Mouse (Mus musculus): ENCODE data around the gene Gm19935.

Gm19935 gene

GRCm38 (mm10) chr8:90817293-90817692, at the start of gene Gm19935:
Gm19935 (minus strand) TSS chr8:90817393.
- DNase-seq: no peak

- DNase-seq: peak; percentile 19
These were observed 44.8 kb upstream of the Gm19935 start for GRCm38 (mm10) chr8:90862038-90862437.

GRCm38 (mm10) chr8:90861266-90861944, 44.2 kb upstream of the Gm19935 start:
- DNase-seq: peak; percentile 55

DNA sequence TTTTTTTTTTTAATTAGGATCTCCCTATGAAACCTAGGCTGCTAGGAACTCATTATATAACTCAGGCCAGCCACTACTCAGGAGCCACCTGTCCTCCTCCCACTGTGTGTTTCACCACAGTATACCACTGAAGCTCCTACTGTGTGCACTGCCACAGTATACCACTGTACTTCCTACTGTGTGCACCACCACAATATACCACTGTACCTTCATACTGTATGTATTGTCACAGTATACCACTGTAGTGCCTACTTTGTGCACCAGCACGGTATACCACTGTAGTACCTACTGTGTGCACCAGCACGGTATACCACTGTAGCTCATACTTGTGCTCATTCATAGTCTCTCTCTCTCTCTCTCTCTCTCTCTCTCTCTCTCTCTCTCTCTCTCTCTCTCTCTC, 40.9 kb upstream of the Gm19935 start:
- no peak for DNase-seq

- no peak for DNase-seq
These were observed 39.8 kb upstream of the Gm19935 start for GRCm38 (mm10) chr8:90856952-90857351.

DNA sequence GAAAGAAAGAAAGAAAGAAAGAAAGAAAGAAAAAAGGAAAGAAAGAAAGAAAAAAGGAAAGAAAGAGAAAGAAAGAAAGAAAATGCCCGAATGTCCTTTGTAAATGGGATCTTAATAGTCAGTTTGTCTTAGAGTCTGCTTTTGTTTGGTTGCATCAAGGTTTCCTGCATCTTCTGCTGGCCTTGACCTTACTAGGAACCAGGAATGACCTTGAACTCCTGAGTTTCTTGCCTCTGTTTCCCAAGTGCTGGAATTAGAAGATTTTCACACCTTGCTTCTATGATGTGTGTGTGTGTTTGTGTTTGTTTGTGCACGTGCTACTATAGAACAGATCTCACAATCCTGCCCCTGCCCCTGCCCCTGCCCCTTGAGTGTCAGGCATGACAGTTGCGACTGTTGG, 39.0 kb upstream of the Gm19935 start:
- DNase-seq: no peak

DNA sequence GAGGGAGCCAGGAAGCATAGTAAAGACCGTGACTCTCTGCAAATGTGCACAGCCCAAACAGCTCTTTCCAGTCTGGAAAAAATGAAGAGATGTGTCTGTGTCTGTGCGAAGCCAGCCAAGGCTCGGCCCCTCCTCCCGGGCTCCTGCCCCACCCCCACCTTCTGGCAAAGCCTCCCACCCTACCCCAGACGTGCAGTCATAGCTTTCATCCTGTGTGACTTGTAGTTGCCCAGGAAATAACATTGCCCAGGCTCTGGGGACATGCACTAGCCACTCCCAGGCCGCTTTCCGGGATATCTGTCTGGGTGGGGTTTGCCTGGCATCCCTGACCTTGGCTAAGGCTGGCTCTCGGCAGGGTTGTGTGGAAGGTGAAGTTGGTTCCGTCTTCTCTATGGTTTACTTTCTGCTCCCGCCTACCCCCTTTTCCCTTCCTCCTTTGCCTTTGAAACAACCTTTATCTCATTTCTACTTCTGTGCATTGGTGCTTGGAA, 37.5 kb upstream of the Gm19935 start:
- no peak for DNase-seq

GRCm38 (mm10) chr8:90853971-90854670, 36.9 kb upstream of the Gm19935 start:
- DNase-seq: no peak

DNA sequence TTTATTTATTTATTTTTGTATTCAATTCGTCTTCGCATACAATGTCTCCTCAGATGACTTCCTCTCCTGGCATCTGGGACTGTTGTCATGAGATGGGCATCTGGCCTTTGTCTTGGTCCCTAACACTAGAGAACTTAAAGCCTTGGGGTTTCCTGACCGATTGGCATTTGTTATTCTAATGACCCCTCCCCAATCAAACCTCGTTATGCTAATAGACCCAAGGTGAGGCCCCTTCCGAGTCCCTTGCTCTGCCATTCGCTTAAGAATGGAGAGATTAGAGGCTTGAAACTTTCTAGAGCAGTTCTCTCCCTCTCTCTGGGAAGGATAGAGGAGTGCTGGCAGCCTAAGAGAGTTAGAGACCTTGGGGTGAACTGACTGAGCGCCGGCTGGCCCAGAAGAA, 34.4 kb upstream of the Gm19935 start:
- no peak for DNase-seq

DNA sequence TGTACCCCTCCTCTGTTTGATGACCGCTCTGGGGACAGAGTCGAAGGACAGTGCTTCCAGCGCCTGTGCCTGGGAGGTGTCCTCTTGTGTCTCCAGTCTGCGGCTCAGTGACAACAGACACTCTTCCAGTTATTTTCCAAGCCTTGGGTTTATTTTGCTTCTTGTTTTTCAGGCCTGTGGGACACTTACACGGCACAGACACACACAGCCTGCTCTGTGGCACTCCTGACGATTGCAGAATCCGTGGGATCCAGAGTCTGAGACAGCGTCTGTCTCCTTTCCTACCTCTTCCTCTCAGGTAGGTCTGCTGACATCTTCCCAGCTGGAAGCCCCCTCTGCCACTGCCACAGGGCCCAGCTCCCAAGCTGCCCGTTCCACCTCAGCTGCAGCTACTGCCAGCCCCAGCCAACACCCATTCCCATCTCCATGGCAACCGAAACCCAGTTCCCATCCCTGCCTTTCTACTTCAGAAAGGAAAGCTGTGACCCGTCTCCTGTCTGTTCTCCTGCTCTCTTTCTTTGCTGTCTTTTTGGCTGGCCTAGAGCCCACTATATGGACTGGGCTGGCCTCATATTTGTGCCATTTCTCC, 32.4 kb upstream of the Gm19935 start:
- peak; percentile 80 for DNase-seq

GRCm38 (mm10) chr8:90847980-90848379, 30.8 kb upstream of the Gm19935 start:
- DNase-seq: no peak

GRCm38 (mm10) chr8:90844179-90844967, 27.2 kb upstream of the Gm19935 start:
- no peak for DNase-seq

DNA sequence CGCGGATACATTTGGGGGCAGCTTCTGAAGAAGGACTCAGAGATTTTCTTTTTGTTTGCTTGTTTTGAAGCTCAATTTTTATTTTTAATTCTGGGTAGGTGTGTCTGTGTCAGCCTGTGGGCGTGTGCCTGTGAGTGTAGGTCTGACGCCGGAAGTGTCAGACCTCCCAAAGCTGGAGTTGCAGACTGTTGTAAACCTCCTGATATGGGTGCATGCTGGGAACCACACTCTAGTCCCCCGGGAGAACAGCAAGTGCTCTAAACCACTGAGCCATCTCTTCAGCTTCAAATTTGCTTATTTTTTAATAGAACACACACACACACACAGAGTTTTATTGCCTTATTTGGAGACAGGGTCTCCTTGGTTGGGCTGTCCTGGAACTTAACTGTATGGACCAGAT, 25.9 kb upstream of the Gm19935 start:
- DNase-seq: no peak

DNA sequence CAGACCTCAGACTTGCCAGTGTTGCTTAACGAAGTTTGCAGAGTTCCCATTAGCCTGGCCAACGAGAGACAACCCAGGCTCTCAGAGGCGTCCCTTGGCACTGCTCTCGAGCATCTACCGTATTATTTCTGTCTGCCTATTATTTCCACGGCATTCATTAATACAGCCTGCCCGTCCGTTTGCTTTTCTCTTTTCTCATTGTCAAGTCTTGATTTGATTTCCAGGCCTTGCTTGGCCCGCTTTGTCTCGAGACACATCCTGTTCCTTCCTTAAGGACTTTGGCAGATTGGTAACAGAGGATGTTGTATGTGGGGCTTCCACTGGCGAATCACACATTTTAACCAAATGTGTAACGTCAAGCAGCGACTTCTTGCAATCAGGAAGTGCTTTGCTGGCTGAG, 24.1 kb upstream of the Gm19935 start:
- DNase-seq: no peak

DNA sequence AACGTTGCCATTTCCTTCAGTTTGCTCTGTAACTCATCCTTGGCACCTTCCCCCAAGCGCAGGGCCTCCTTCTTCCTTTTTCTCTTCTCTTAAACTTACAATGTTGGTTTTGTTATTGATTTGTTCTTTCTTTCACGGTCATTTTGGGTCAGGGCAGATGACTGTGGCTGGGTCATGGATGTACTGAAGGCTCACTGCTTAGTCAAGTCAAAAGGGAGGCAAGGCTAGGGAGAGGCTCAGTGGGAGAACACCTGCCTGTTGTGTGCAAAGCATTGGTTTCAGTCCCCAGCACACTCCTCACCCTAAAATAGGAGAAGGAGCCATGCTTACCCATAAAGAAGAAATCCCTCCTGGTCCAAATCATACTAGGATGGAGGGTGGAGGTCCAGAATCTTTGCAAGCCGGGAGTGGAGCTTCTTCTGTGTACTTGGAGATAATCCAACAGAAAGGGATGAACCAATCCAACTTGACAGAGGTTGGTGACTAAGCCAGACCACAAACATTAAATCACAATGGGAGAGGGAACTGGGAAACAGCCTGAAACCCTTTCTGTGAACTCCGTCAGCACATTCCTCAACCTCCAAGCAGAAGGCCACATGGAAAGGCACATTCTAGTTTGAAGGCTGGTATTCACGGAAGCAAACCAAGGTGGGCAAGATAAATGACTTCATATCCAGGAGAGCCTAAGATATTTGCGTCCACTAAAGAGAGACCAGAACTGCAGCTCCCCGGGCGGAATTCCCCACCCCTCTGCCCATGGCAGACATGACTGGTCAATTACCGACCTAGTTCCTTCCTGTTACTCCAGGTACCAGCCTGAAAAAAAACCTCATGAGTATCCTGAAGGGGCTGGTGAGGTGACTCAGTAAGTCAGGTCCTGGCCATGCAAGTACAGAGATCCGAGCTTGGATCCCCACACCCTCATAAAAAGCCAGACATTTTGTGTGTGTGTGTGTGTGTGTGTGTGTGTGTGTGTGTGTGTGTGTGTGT, 22.8 kb upstream of the Gm19935 start:
- no peak for DNase-seq

DNA sequence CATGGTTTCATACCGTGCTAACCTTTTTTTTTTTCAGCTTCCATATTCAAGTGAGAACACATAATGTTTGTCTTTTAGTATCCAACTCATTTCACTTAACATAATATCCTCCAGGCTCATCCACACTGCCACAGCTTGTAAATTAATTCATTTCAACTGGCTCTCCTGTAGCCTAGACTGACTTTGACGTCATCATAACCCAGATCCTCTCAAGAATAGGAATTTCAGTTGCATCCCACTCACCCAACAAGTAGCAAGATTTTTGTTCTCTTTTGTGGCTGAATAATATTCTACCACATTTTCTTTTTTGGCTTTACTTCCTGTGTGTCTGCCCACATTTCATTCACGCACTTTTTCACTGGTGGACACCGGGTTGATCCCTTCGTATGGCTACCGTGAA, 20.2 kb upstream of the Gm19935 start:
- peak; percentile 42 for DNase-seq

DNA sequence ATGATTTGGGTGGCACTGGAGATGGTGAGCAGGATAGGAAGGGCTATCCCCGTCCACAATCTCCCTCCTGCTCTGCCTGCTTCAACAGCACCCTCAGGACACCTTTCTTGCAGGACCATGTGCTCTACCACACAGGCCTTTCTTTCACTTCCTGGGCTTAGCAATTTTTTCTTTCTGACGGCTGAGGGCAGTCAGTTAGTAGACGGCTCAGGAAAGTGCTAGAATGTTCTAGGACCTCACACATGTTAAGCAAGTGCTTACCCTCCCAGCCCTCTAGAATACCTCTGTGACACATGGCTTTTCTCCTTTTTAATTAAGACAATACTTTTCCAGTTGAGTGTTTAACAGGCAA, 17.1 kb upstream of the Gm19935 start:
- DNase-seq: no peak

DNA sequence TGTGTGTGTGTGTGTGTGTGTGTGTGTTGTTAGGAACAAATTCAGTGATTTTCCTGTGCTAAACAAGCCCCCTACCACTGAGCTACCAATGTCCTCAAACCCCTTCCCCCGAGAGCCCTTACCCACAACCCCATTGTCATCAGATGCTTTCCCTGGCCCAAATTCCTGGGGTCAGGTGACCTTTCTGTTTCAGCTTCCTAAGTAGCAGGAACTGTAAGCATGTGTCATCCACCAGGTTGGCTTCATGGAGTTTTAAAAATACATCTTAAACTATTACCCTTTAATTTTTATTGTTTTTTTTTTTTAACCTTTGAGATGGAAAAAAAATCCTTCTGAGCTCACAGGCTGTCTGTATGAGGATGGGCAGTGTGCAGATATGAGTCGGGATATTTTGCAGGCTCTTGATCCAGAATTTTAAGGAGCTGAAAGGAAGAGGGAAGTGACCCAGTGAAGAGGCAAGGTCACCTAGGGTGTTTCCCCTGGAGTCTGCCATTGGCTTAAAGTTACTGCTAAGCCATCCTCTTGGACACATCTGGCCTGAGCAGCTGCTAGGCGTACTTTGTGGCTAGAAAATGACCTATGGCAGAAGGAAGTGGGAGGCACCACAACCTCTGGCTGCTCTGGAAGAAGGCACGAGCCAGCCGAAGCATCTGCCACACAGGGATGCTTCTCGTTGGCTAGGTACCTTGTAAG, 16.6 kb upstream of the Gm19935 start:
- DNase-seq: no peak

DNA sequence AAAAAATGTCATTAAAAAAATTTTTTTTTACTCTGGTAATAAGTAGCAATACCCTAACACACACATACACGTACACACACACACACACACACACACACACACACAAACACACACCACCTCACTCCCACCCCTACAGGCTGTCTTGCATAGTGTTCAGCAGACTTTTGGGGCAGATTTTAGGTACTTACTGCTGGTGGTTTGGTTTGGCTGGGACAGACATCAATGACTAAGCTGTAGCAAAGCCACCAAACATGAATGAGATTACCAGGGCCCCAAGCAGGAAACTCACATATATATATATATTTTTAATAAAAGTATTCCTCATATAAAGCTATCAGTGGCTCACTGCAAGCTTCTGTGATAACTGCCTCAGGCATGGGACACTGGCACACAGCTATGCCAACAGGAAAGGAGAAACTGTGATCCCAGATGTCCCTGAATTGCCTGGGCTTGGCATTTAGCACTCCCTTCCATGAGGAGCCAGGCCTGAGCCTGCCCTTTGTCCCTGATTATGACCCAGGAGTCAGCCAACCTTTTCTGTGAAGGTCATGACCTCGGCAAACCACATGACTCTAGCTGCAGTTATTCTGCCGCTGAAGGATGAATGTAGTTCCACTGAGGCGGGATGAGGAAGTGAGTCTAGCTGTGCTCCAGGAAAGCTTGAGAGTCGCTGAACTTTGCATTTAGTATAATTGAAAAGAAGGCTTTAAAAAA, 15.5 kb upstream of the Gm19935 start:
- DNase-seq: no peak

GRCm38 (mm10) chr8:90830980-90831379, 13.8 kb upstream of the Gm19935 start:
- DNase-seq: no peak

DNA sequence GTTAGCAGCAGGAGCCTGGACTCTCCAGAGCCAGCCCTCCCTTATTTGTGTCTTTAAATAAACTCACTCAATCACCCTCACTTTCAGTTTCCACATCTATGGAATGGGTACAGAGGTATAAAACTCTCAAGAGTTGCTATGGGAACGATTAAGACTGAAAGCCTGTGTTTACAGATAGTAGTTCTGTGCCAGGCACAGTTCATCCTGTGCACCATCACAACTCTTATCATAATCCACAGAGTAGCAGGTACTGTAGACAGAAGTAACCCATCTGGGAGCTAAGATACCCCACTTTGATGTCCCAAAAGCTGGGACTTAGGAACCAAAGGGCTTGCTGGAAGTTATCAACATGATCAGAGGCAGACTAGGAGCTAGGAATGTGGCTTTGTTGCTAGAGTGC, 12.6 kb upstream of the Gm19935 start:
- no peak for DNase-seq
